Mouse (Mus musculus): ENCODE measurements around the gene Tgfb1i1.

Tgfb1i1 gene

GRCm38 (mm10) chr7:128288923-128289544 is 42.4 kb downstream of the Tgfb1i1 start:
- in situ Hi-C loops (cut with MboI) = no loop called here

DNA sequence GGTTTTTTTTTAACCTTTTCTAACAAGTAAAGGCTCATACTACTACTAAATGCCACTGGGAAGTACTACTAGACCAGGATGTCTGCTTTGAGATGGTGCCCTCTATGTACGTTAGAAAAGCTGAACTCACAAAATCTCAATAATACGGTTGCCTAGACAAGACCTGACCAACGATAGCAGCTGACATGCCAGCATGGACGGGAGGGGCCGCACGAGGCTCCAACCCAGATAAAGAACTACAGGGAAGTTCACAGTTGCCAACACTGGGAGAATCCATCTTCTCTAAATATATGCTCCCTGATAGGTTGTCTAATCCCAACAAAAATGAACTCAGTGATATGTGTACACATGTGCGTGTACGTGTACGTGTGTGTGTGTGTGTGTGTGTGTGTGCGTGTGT is 48.2 kb downstream of the Tgfb1i1 start:
- in situ Hi-C loops (cut with MboI) = no loop called here

DNA sequence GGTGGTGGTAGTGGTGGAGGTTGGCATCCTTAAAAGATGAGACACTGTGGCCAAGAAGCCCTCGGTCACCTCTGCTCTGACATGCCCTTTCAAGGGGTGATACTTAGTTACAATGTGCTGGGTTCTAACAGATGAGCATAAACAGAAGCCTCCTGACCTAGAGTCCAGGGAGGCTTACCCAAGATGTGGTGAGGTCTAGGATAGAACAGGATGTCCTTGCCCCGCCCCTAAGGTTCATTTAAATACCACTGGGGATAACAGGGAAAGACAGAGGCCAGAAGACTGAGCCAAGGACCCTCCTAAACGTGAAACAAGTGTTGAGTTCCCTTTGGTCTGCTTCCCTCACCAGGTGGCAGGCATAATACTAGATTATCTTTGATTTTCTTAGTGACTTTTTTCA is 49.9 kb downstream of the Tgfb1i1 start:
- in situ Hi-C loops (cut with MboI) = no loop called here

- in situ Hi-C loops (cut with MboI) = no loop called here
These were observed 50.6 kb downstream of the Tgfb1i1 start for GRCm38 (mm10) chr7:128297291-128297616.

DNA sequence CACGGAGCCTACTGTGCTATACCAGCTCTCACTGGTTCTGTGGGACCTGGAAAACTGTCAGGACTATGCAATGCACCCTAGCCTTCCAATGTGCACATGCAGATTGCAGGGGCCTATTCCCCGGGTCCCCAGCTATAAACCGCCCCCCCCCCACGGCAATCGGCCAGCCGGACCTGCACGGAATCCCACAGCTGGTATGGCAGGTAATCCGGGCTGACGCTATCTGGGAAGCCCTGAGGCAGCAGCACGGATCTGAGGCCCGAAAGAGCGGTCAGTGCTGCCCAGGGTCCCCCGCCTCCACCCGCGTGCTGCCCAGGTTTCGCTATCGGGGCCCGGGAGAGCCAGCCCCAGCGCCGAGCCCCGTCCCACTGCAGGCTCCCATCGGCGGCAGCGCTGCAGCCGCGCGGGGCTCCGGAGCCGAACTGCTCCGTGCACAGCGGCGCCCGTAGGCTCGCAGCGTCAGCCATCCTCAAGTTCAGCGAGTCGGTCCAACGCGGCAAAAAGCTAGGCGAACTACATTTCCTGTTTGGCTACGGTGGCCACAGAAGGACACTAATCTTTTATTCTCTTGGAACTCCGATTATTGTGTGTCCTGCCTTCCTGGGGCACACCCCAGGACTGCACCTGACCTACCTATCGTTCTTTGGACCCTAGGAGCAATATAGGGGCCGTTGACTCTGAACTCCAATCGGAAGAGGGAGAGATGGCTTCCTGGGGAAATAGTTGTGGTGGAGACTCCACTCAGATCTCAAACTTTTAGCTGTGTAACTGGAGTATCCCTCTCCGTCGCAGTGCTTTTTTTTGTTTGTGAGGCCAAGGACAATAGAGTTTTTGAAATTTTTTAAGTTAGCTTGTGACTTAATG is 51.2 kb downstream of the Tgfb1i1 start, which contains the start of gene BC017158:
Gene BC017158, minus strand, starts transcription at position 554 of the 864 bp plus-strand sequence.
- in situ Hi-C loops (cut with MboI) = no loop called here

DNA sequence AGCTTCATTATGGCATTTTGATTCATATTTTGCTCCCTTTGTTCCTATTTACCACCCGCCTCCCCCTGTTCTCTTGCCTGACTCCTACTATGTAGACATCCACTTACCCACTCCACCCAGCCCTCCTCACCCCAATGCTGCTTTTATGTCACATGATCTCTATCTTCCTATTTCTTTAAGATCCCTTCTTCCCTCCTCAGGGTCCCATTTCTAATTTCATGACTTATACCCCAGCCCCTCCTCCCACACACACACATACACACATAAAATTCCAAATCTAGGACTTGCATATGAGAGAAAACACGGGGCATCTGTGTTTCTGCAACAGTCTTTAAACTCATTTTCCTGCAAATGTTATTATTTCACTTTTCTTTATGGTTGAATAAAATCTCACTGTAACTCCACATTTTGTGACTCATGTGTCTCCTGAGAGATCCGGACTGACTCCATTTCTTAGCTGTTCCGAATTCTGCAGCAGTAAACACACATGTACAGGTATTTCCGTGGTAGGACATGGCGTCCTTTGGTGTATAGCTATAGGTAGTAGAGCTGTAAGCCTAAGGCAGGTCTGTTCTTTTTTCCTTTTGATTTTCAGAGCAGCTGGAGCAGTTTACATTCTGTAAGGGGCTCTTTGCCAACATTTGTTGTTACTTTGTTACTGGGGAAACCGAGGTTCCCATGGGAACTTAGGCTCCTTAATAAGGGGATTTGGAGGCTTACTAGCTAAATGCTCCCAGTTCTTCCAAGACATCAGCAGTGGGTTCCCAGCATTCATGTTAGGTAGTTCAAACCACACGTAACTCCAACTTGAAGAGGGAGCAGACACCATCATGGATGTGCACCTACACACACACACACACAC is 52.1 kb downstream of the Tgfb1i1 start:
- in situ Hi-C loops (cut with MboI) = no loop called here

DNA sequence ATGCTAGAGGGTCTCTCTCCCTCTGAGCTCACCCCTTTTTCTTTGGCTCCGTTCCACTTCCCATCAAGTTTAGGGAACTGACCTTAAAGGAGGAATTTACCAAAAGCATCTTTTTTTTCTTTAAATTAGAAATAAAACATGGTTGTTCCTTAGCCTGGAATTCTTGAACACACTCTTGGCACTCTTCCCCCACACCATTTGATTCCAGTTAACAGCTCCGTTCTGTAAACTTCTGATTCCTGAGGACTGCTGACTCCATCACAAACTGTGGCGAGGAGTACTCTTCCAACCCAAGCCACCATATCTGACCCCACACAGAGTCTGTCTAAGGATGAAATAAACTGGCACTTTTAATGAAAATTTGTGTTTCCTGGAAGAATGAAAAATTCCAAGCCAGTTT is 54.3 kb downstream of the Tgfb1i1 start:
- in situ Hi-C loops (cut with MboI) = no loop called here

GRCm38 (mm10) chr7:128302151-128302550 is 55.5 kb downstream of the Tgfb1i1 start:
- in situ Hi-C loops (cut with MboI) = no loop called here

DNA sequence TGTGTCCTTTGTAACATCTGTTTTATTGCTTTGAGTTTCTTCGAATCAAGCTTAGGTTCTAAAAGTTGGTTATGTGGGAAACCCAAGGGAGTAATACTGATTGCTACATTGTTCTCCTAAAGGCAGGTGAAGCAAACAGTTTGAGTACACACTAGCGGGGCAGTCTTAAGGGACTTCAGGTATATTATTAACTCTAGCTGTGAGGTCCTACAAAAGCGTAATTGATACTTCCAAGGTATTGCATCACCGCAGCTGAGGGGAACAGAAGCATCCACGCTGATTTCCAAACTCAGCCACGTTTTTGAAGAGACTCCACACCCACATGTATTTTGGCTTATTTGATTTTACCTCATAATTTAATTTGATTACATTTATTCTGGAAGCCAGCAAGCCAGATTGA is 57.6 kb downstream of the Tgfb1i1 start:
- in situ Hi-C loops (cut with MboI) = no loop called here

DNA sequence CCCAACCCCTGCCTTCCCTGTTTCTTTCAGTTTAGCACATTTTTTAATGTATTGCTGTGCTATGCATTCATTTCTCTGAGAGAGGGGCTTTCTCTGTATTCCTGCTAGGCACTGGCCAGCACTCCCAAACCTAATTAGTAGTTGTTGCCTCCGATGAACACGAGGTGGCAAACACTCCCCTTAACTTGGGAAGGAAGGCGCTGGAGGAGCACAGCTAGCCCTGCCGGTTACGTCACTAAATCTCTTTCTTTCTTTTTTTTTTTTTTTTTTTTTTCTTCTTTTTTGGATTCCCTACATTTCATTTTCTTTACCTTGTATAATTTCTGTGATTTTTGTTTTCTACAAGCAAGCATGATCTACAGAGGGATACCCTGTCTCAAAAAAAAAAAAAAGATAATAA is 58.3 kb downstream of the Tgfb1i1 start:
- in situ Hi-C loops (cut with MboI) = no loop called here
